8 mouse cellular contexts compared by ENCODE assay signal in genomic region chr10:4611386-4612155, GRCm38 (mm10). TPM values are rescaled to one million over a fixed set of nuclear protein-coding genes. Genes with fewer than 3 reads are reported as not detected.
A peak's percentile ranks its signal among the peaks of the same experiment; 100 is the strongest.
DNase-seq lines count a peak whose midpoint lies in the region; ATAC-seq and TF ChIP-seq lines count a peak whose summit lies in the region.

Esr1 (plus strand) TSS chr10:4611593.

- TF ChIP-seq CTCF in left cerebral cortex, adult 2 months (IDR thresholded peaks at IDR 0.05), result no peak; the same call in none of the 2 replicates

- peak within 1 kb of the TSS; percentile 49; the same call in 1 of the 2 replicates for H3K9ac ChIP-seq in stomach, embryonic 16.5 days (ENCODE audit: low read length)

- H3K36me3 ChIP-seq in stomach, embryonic 16.5 days (ENCODE audit: control insufficient read depth, insufficient read depth, low read length), result no peaks in the 10 kb centered on the region

- 27% methylated on average over 13 of the region's 13 CpGs for WGBS in stomach, embryonic 16.5 days

- H3K27ac ChIP-seq in left cerebral cortex, adult 2 months, result no peak within 1 kb of the TSS
- H3K27ac ChIP-seq in stomach, embryonic 16.5 days (ENCODE audit: low read length), result no peak within 1 kb of the TSS

- peak within 1 kb of the TSS; percentile 53 for H3K4me2 ChIP-seq in stomach, embryonic 16.5 days (ENCODE audit: low read depth, low read length)

- no peaks in the 10 kb centered on the region for H3K27me3 ChIP-seq in stomach, embryonic 16.5 days (ENCODE audit: control insufficient read depth, insufficient read depth, low read length)

- no peak for ATAC-seq in stomach, embryonic 16.5 days (ENCODE audit: insufficient read depth, low FRiP score)

- intact Hi-C loops in left cerebral cortex, adult 2 months (cut with DNase I), result loop anchor here (5.0 kb wide), 1 partner anchor 551 kb away; no protein-coding TSS in a partner anchor
- intact Hi-C loops in gastrocnemius, postnatal 36 days (cut with DNase I), result loop anchor here (5.0 kb wide), 2 partner anchors 101 to 461 kb away; no protein-coding TSS in a partner anchor

- peaks cover 3% of the 10 kb centered on the region; the same call in 1 of the 2 replicates for H3K4me1 ChIP-seq in stomach, embryonic 16.5 days (ENCODE audit: control insufficient read depth, insufficient read depth, low read length)

- no peak for DNase-seq in left cerebral cortex, adult 2 months (ENCODE audit: extremely low spot score in 1 of 2, low spot score in 2 of 2)
- no peak for DNase-seq in left cerebral cortex, adult 8-10 months (ENCODE audit: low spot score in 2 of 2)
- DNase-seq in adrenal gland, adult 2 months, result peak; percentile 54
- DNase-seq in gastrocnemius, postnatal 36 days, result peak in 1 of 2 experiments; percentile 25
- DNase-seq in kidney, postnatal 36 days, result peak; percentile 29 to 42
- no peak for DNase-seq in layer of hippocampus, postnatal 14 days (ENCODE audit: low spot score in 2 of 2)
- no peak for DNase-seq in cerebellum, postnatal 25 days

- H3K9me3 ChIP-seq in stomach, embryonic 16.5 days (replicated peaks; ENCODE audit: control insufficient read depth, low read length), result 0 out of 2 replicates have a peak, but pooled peaks cover 4% of the 10 kb centered on the region

- peak within 1 kb of the TSS; percentile 41 for H3K4me3 ChIP-seq in left cerebral cortex, adult 2 months
- peak within 1 kb of the TSS; percentile 39 for H3K4me3 ChIP-seq in stomach, embryonic 16.5 days (replicated peaks; ENCODE audit: low read length)

RNA-seq across cellular contexts. Expression of gene Esr1, which starts in this region (rescaled TPM):
- total RNA-seq in left cerebral cortex, adult 2 months (2021), result 1 to 10 TPM; 2.3 to 3.8 TPM
- 1 to 10 TPM; 1.6 to 3.8 (median 2.2) TPM for total RNA-seq in left cerebral cortex, adult 8-10 months (2022)
- 10 to 100 TPM; 17.3 to 31.9 TPM for total RNA-seq in adrenal gland, adult 2 months (2021)
- polyA plus RNA-seq in adrenal gland, adult 2 months (2012; rRNA removed), result 15.3 and 22.1 TPM in 2 replicates
- 10 to 100 TPM; 28.7 to 32.2 TPM for total RNA-seq in gastrocnemius, postnatal 36 days (2021)
- polyA plus RNA-seq in stomach, embryonic 16.5 days (2015; fragmentation: Nextera tagmentation; extraction: Ambion mirVana), result 0.54 and 0.80 TPM in 2 replicates
- total RNA-seq in layer of hippocampus, postnatal 14 days (2021), result 1 to 10 TPM; 1.3 to 1.4 TPM

Comparison
In these comparisons a context has a peak if more than half of its experiments do, and no peak if none do; other contexts are left out.
1. DNase-seq: peak in adrenal gland, adult 2 months (single experiment) and kidney, postnatal 36 days (2 of 2); none in left cerebral cortex, adult 2 months (0 of 2), left cerebral cortex, adult 8-10 months (0 of 2), layer of hippocampus, postnatal 14 days (0 of 2) and cerebellum, postnatal 25 days (0 of 2).